Mouse (Mus musculus) embryo, embryonic 10.5 days (tissue): Measurements from ENCODE around the gene Olfr91.
"Not testable (repeated sequence)": the region's sequence is repeated elsewhere in the genome, so short reads cannot be mapped to it uniquely, and the experiment has no call there.

ENCODE experiments used
- DNase-seq: peaks from one replicate; pipeline ENCODE4 v3.0.0-alpha.2; 2015; ENCODE audit warnings: low spot score

Olfr91 gene

DNA sequence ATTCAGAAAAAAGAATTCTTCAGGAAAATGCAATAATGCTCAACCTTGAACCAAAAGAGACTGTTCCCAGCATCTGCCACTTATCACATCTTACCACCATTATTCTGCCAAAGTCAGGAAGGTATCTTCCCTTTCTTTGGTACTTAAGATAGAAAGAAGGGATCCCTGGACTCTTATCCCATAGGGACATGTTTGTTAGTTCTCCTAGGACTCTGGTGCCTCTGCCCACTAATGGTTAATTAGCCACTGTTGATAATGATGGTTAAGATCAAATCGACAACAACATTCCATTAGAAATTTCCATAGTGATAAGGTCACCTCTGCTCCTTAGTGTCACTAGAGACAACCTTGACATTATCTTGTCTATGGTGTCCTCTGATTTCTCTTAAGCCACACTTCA is at the start of gene Olfr91:
Gene Olfr91 (minus strand): TSS at position 101 of the 400 bp plus-strand sequence.
- DNase-seq = no peak

DNA sequence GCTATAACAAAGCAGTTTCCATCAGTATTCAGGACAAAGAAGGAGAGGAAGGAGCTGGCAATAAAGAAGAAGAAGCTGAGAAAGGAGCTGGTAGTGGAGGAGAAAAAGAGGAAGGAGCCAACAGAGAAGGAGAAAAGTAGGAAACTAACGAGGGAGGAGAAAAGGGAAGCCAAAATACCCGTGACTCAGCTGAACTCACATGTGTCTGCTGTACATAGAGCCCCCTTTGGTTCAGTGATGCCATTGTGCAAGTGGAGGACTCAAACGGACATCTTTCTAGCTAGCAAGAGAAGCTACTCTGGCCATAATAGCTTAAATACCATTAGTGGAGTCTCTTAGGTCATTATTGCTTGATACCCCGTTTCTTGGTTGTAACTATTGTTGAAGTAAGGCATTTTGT is 33.3 kb upstream of the Olfr91 start:
- not testable (repeated sequence) for DNase-seq

- DNase-seq = no peak
These were observed 21.9 kb upstream of the Olfr91 start, which contains the start of gene Olfr92 for GRCm38 (mm10) chr17:37119988-37120387. Gene Olfr92 (minus strand): TSS chr17:37120088.

- no peak for DNase-seq
These were observed 4.8 kb downstream of the Olfr91 start for GRCm38 (mm10) chr17:37093289-37093688.

DNA sequence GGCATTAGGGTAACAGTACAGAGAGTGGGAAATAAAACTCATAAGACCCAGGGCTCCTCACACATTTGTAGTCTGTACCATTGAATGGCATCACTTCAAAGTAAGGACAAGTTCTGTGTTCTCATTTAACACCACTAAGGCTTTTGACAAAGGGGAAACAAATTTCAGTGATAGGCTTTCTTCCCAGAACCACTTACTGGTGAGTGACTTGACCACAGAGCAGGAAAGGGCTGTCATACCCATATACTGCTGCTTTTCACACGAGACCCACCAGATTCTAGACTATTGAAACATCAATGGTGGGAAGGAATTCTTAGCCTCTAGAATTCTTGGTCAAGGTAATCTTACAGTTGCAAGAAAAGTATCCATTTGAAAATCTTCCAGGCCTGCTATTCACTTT is 5.9 kb downstream of the Olfr91 start:
- no peak for DNase-seq

DNA sequence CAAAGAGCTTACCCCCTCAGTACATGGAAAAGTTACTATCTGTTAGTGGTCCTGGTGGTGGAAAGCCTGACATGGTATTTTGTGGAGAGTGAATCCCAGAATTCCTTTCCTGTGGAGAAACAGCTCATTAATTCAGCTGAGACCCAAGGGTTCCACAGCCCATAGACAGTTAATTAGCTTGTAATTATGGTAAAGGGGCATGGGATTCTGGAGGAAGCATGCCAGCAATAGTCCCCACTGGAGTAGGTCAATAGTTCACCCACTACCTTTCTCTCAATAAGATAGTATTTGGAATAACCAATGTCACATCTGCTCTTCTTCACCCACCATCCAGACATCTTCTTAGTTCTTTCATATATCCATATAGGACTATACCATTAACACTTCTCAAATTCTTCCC is 9.7 kb downstream of the Olfr91 start, which contains the start of gene Olfr90:
Gene Olfr90 (minus strand): TSS at position 101 of the 400 bp plus-strand sequence.
- no peak for DNase-seq

DNA sequence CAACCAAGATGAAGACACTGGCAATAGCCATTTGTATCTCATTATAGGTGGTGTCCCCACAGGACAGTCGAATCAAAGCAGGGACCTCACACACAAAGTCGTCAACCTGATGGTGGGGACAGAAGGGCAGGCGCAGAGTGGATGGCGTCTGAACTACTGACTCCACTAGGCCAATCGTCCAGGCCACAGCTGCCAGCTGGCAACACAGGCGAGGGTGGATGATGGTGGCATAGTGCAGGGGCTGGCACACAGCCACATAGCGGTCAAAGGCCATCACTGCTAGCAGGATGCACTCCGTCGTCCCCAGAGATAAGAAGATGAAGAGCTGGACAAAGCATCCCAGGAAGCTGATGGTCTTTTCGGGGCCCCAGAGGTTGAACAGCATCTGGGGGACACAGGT is 12.5 kb downstream of the Olfr91 start:
- DNase-seq = no peak

DNA sequence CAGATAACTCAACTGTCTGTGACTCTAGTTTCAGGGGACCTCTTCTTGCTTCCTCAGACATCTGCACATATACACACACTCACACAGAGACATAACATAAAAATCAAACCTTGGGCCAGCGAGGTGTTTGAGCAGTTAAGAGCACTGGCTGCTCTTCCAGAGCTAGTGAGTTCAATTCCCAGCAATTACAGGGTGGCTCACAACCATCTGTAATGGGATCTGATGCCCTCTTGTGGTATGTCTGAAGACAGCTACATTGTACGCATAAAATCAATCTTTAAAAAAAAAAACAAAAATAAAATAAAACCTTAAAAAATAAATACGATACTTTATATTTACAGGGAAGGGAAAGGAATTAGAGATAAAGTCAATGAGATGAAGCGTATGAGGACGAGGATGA is 13.4 kb downstream of the Olfr91 start:
- no peak for DNase-seq

GRCm38 (mm10) chr17:37083327-37083726 is 14.8 kb downstream of the Olfr91 start:
- DNase-seq = peak; percentile 88

- no peak for DNase-seq
These were observed 16.4 kb downstream of the Olfr91 start for GRCm38 (mm10) chr17:37081659-37082058.

GRCm38 (mm10) chr17:37080119-37080518 is 18.0 kb downstream of the Olfr91 start:
- DNase-seq = peak; percentile 18

GRCm38 (mm10) chr17:37078990-37079389 is 19.1 kb downstream of the Olfr91 start:
- peak; percentile 40 for DNase-seq

GRCm38 (mm10) chr17:37078193-37078592 is 19.9 kb downstream of the Olfr91 start:
- DNase-seq = no peak

- DNase-seq = no peak
These were observed 22.3 kb downstream of the Olfr91 start for GRCm38 (mm10) chr17:37075766-37076165.

GRCm38 (mm10) chr17:37075181-37075580 is 22.9 kb downstream of the Olfr91 start:
- DNase-seq = no peak

- no peak for DNase-seq
These were observed 25.3 kb downstream of the Olfr91 start for GRCm38 (mm10) chr17:37072730-37073276.

DNA sequence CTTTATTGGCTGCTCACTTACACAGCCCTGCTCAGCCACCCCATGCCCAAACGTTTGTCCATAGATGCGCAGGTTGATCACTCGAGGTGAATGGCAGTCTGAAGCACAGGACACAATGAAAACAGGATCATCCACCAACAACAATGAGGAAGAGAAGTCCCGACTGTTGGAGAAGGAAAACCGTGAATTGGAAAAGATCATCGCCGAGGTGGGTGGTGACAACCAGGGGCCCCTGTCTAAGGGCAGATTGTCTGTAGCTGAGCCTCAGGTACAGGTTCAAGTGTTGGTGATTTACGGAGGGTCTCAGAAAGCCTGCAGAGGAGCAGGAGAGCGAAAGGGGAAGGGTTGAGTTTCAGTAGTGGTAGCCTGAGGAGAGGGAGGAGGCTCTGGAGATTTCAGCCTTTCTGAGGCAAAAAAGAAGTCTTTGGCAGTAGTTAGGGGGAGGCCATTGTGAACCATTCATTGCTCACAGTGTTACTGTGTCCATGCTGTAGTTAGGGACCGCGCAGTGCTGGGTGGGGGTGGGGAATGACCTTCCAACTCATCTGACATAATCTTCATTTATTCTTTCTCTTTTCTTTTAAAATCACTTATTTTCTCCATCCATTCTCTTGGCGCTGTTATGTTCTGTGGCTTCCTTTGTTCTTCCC is 25.9 kb downstream of the Olfr91 start:
- no peak for DNase-seq

- DNase-seq = no peak
These were observed 28.0 kb downstream of the Olfr91 start for GRCm38 (mm10) chr17:37070121-37070520.

DNA sequence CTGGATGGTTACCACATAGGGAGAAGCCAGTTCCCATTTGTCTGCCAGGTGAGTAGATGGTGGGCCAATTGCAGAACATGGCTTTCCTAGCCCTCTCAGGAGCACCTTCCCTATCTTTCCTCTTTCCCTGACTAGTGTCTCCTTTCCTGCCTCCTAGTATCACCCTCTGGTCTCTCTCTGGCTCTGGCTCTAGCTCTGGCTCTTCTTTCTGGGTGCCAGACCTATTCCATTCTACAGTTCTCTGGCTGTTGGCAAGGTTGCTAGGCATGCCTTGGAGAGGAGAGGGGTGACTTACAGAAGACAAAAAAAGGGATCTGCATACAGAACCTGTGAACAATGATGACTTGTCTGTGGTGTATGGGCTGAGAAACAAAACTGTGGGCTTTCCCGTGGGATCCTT is 30.2 kb downstream of the Olfr91 start:
- no peak for DNase-seq

GRCm38 (mm10) chr17:37065993-37066392 is 32.1 kb downstream of the Olfr91 start:
- no peak for DNase-seq

GRCm38 (mm10) chr17:37063686-37064495 is 34.2 kb downstream of the Olfr91 start:
- DNase-seq = no peak

DNA sequence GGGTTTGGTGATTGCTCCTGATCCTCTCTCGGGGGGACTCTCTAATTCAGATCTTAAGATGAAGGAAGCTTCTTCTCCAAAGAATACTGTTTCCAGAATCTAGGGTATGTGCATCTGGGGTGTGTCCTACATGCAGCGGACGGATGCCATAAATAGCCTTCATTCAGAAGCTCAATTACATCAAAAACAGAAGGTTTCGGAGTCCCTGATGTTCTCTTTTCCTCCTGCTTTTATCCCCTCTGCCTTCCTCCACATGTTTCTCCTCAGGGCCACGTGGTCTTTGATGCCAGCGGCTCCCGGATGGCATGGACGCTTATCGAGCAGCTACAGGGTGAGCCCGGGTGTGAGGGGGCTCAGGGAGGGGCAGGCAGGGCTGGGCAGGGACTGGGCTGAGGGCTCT is 35.0 kb downstream of the Olfr91 start:
- DNase-seq = no peak

- no peak for DNase-seq
These were observed 35.9 kb downstream of the Olfr91 start for GRCm38 (mm10) chr17:37062101-37062641.
